Mouse (Mus musculus) limb, embryonic 12.5 days (tissue): ENCODE data around the gene Zkscan2. TPM values are rescaled to one million over a fixed set of nuclear protein-coding genes. Genes with fewer than 3 reads are reported as not detected.

Experiments
- ATAC-seq: fragments of 200-750 bp; cut with Nextera tagmentation; 2 replicates; pipeline ENCODE4 v1.8.0; 2017; ENCODE audit warnings: low read depth, moderate TSS enrichment; ENCODE audit not compliant: insufficient number of reproducible peaks, insufficient read depth, low FRiP score, low TSS enrichment
- H3K27ac ChIP-seq: fragments of 300-500 bp; sonication (generic); 2 replicates; pipeline ENCODE4 v1.5.1; 2016; ENCODE audit warnings: mild to moderate bottlenecking, moderate library complexity
- H3K27me3 ChIP-seq: fragments of 300-500 bp; sonication (generic); 2 replicates; pipeline ENCODE4 v1.6.1; 2016; ENCODE audit warnings: mild to moderate bottlenecking, moderate library complexity
- H3K36me3 ChIP-seq: fragments of 300-500 bp; sonication (generic); 2 replicates; pipeline ENCODE4 v1.6.1; 2016; ENCODE audit warnings: mild to moderate bottlenecking, moderate library complexity
- H3K4me1 ChIP-seq: fragments of 300-500 bp; sonication (generic); replicated peaks from 2 replicates; pipeline ENCODE4 v1.6.1; 2016
- H3K4me2 ChIP-seq: fragments of 300-500 bp; sonication (generic); 2 replicates; pipeline ENCODE4 v1.6.1; 2016; ENCODE audit warnings: mild to moderate bottlenecking, moderate library complexity
- H3K4me3 ChIP-seq: fragments of 300-500 bp; sonication (generic); replicated peaks from 2 replicates; pipeline ENCODE4 v1.5.1; 2016; ENCODE audit warnings: mild to moderate bottlenecking
- H3K9ac ChIP-seq: fragments of 300-500 bp; sonication (generic); replicated peaks from 2 replicates; pipeline ENCODE4 v1.6.1; 2016; ENCODE audit warnings: mild to moderate bottlenecking, moderate library complexity
- H3K9me3 ChIP-seq: fragments of 300-500 bp; sonication (generic); 2 replicates; pipeline ENCODE4 v1.6.1; 2016; ENCODE audit warnings: mild to moderate bottlenecking, moderate library complexity
- whole genome bisulfite sequencing: fragments of 180-500 bp; shearing (Covaris S2); methylation state at CpG from one replicate; pipeline ENCODE4 v1.1.7; 2016; 5-methylcytosine and 5-hydroxymethylcytosine counted together
- polyA plus RNA-seq: library from polyadenylated mRNA; unstranded; fragments of >200 nt; fragmentation: Nextera tagmentation; extraction: Ambion mirVana; gene quantifications from 2 replicates; pipeline ENCODE4 v1.2.1, GENCODE M21; 2016

The Zkscan2 gene
- polyA plus RNA-seq, 1 experiment from 2014 or later = 5.8 TPM

- WGBS = 89% methylated on average over 4 of the region's 4 CpGs
- Histone ChIP-seq H3K27ac (no peak overlapping the region), H3K9me3 (no peaks in the 10 kb centered on the region), H3K4me3 (no peak overlapping the region), H3K27me3 (no peaks in the 10 kb centered on the region), H3K36me3 (no peaks in the 10 kb centered on the region), H3K4me1 (no peaks in the 10 kb centered on the region), H3K9ac (no peak overlapping the region), H3K4me2 (no peak overlapping the region)
- ATAC-seq = no peak
Observed at GRCm38 (mm10) chr7:123463569-123463968, 36.7 kb downstream of the Zkscan2 start.

GRCm38 (mm10) chr7:123462070-123462501, 38.2 kb downstream of the Zkscan2 start, which contains the start of gene Aqp8:
TSS of gene Aqp8 (plus strand) at chr7:123462291.
- WGBS = 69% methylated on average over 9 of the region's 9 CpGs
- ATAC-seq = no peak
- no peak within 1 kb of the TSS; the same call in 1 of the 2 replicates for H3K27ac ChIP-seq

DNA sequence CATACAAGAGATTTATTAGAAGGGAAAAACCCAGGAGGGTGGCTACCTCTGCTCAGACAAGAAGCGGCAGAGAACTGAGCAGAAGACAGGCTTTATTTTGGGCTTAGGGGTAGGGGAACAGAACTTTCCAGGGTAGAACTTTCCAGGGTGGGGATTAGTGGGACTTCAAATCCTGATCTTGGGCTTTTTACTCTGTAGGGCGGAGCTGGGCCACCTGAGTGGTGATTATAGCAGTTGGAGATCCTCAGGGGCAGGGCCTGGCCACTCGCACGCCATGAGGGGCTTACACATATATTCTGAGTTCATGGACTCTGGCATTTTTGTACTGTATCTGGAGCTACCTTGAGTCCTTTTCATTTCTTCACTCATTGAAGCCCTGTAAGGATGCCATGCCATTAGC, 38.9 kb downstream of the Zkscan2 start:
- 81% methylated on average over 4 of the region's 4 CpGs for WGBS
- ATAC-seq = no peak
- Histone ChIP-seq H3K36me3 (no peaks in the 10 kb centered on the region), H3K4me2 (no peak overlapping the region), H3K9ac (no peak overlapping the region), H3K9me3 (no peaks in the 10 kb centered on the region), H3K4me1 (no peaks in the 10 kb centered on the region), H3K27ac (no peak overlapping the region), H3K27me3 (no peaks in the 10 kb centered on the region), H3K4me3 (no peak overlapping the region)

More at GRCm38 (mm10) chr7:123462070-123462501, 38.2 kb downstream of the Zkscan2 start, which contains the start of gene Aqp8:
- Histone ChIP-seq H3K4me1 (no peaks in the 10 kb centered on the region), H3K36me3 (no peaks in the 10 kb centered on the region), H3K4me3 (no peak within 1 kb of the TSS), H3K9ac (no peak within 1 kb of the TSS), H3K9me3 (no peaks in the 10 kb centered on the region), H3K4me2 (no peak within 1 kb of the TSS), H3K27me3 (no peaks in the 10 kb centered on the region)

- Histone ChIP-seq H3K9me3 (no peaks in the 10 kb centered on the region), H3K36me3 (no peaks in the 10 kb centered on the region), H3K9ac (no peak overlapping the region), H3K27me3 (no peaks in the 10 kb centered on the region), H3K4me3 (no peak overlapping the region), H3K27ac (no peak overlapping the region), H3K4me2 (no peak overlapping the region), H3K4me1 (no peaks in the 10 kb centered on the region)
- ATAC-seq = no peak
- WGBS = 81% methylated on average over 4 of the region's 4 CpGs
Observed at GRCm38 (mm10) chr7:123459247-123459646, 41.0 kb downstream of the Zkscan2 start.

DNA sequence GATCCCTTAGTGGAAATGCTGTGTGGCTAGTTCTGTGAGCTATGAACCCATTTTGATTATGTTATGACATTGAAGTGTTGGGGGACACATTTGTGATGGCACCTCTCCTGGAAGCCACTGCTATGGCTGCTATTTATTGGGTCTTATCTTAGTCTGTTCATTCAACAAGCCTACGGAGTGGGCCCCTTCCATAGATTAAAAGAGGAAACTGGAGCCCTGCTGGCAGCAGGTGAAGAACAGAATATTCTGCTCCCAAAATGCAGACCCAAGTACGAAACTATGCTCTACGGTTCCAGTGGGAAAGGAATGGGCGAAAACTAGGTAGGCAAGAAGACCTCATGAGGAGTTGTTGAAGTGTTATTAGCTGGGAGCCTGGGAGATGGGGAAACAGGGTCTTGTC, 41.9 kb downstream of the Zkscan2 start:
- Histone ChIP-seq H3K27me3 (no peaks in the 10 kb centered on the region), H3K4me3 (no peak overlapping the region), H3K9me3 (no peaks in the 10 kb centered on the region), H3K36me3 (no peaks in the 10 kb centered on the region), H3K27ac (no peak overlapping the region), H3K4me1 (no peaks in the 10 kb centered on the region), H3K4me2 (no peak overlapping the region), H3K9ac (no peak overlapping the region)
- ATAC-seq = no peak
- WGBS = 96% methylated on average over 4 of the region's 4 CpGs

DNA sequence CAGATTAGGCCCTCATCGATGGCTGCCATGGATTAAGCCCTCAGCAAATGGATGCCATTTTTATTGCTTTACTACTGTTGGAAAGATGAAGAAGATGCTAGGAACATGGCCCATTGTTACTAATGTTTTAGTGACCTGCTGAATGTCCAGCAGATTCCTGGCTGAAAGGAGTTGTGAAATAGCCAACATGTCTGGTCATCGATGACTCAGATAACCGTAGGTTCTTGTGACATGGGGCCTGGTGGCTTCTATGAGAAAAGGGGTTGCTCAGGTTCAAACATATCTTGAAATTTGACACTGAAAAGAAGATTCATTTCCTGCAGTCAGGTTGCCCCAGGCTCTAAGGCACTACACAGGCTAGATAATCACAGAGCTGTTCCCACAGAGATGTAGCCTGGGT, 45.2 kb downstream of the Zkscan2 start:
- H3K9me3 ChIP-seq = no peaks in the 10 kb centered on the region
- ATAC-seq = no peak
- no peak overlapping the region for H3K4me2 ChIP-seq
- no peak overlapping the region for H3K4me3 ChIP-seq
- 92% methylated on average over 3 of the region's 3 CpGs for WGBS
- no peaks in the 10 kb centered on the region for H3K36me3 ChIP-seq
- H3K4me1 ChIP-seq = no peaks in the 10 kb centered on the region
- no peak overlapping the region for H3K9ac ChIP-seq
- H3K27ac ChIP-seq = no peak overlapping the region
- no peaks in the 10 kb centered on the region for H3K27me3 ChIP-seq

GRCm38 (mm10) chr7:123453066-123453465, 47.2 kb downstream of the Zkscan2 start:
- no peak overlapping the region for H3K9ac ChIP-seq
- no peak overlapping the region for H3K4me3 ChIP-seq
- no peak overlapping the region for H3K4me2 ChIP-seq
- no peak overlapping the region for H3K27ac ChIP-seq
- ATAC-seq = no peak
- WGBS = 90% methylated on average over 8 of the region's 8 CpGs
- H3K36me3 ChIP-seq = no peaks in the 10 kb centered on the region
- no peaks in the 10 kb centered on the region for H3K4me1 ChIP-seq
- H3K9me3 ChIP-seq = no peaks in the 10 kb centered on the region
- H3K27me3 ChIP-seq = no peaks in the 10 kb centered on the region

- no peaks in the 10 kb centered on the region for H3K4me1 ChIP-seq
- no peak overlapping the region for H3K4me3 ChIP-seq
- H3K4me2 ChIP-seq = no peak overlapping the region
- no peaks in the 10 kb centered on the region for H3K27me3 ChIP-seq
- H3K9me3 ChIP-seq = no peaks in the 10 kb centered on the region
- no peak overlapping the region for H3K9ac ChIP-seq
- no peak for ATAC-seq
- no peaks in the 10 kb centered on the region for H3K36me3 ChIP-seq
- 57% methylated on average over 6 of the region's 6 CpGs for WGBS
- no peak overlapping the region for H3K27ac ChIP-seq
Observed at GRCm38 (mm10) chr7:123452551-123452950, 47.7 kb downstream of the Zkscan2 start.

- Histone ChIP-seq H3K4me2 (no peak overlapping the region), H3K36me3 (no peaks in the 10 kb centered on the region), H3K4me1 (no peaks in the 10 kb centered on the region), H3K9ac (no peak overlapping the region), H3K27ac (no peak overlapping the region), H3K4me3 (no peak overlapping the region), H3K9me3 (no peaks in the 10 kb centered on the region), H3K27me3 (no peaks in the 10 kb centered on the region)
- 93% methylated on average over 2 of the region's 2 CpGs for WGBS
- ATAC-seq = no peak
Observed at GRCm38 (mm10) chr7:123450515-123450914, 49.7 kb downstream of the Zkscan2 start.

DNA sequence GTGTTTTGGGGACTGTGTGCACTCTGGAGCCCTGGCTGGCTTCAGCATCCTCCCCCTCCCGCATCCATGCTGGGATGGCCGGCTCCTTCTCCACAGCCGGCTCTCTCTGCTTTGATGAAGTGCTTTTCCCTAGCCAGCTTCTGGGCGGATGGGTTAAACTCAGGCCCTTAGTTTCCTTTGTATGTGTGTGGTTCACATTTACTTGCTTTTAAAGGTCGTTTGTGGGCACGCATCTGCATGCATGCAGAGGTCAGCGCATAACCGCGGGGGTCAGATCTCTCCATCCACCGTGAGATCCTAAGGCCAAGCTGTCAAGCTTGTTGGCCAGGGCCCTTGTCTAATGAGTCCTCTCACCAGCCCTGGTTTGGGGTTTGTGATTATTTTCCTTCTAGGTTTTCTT, 50.6 kb downstream of the Zkscan2 start:
- ATAC-seq = no peak
- 68% methylated on average over 10 of the region's 10 CpGs for WGBS

GRCm38 (mm10) chr7:123448794-123449193, 51.5 kb downstream of the Zkscan2 start:
- H3K9me3 ChIP-seq = no peaks in the 10 kb centered on the region
- no peaks in the 10 kb centered on the region for H3K4me1 ChIP-seq
- 81% methylated on average over 2 of the region's 2 CpGs for WGBS
- H3K36me3 ChIP-seq = no peaks in the 10 kb centered on the region
- ATAC-seq = no peak
- H3K27ac ChIP-seq = no peak overlapping the region
- no peak overlapping the region for H3K4me2 ChIP-seq
- no peak overlapping the region for H3K9ac ChIP-seq
- H3K27me3 ChIP-seq = no peaks in the 10 kb centered on the region
- H3K4me3 ChIP-seq = no peak overlapping the region

More for the DNA sequence above, 50.6 kb downstream of the Zkscan2 start:
- H3K9ac ChIP-seq = no peak overlapping the region
- no peak overlapping the region for H3K4me3 ChIP-seq
- H3K9me3 ChIP-seq = no peaks in the 10 kb centered on the region
- H3K4me1 ChIP-seq = no peaks in the 10 kb centered on the region
- no peak overlapping the region for H3K4me2 ChIP-seq
- no peak overlapping the region for H3K27ac ChIP-seq
- H3K36me3 ChIP-seq = no peaks in the 10 kb centered on the region
- no peaks in the 10 kb centered on the region for H3K27me3 ChIP-seq

DNA sequence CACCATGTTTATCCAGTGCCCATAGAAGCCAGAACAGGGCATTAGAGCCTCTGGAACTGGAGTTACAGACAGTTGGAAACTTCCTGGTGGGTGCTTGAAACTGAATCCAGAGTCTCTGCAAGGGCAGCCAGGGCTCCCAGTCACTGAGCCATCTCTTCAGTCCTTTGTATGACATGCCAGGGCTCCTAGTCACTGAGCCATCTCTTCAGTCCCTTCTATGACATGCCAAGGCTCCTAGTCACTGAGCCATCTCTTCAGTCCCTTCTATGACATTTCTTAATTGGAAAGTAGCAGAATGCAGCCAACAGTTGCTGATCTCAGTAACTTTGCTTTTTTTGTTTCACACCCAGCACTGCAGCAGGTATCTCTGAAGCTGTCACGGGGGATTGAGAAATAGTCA, 58.2 kb downstream of the Zkscan2 start:
- ATAC-seq = no peak
- H3K9ac ChIP-seq = no peak overlapping the region
- H3K4me1 ChIP-seq = no peaks in the 10 kb centered on the region
- no peak overlapping the region for H3K4me3 ChIP-seq
- WGBS = 82% methylated on average over 1 of the region's 1 CpGs
- no peaks in the 10 kb centered on the region for H3K9me3 ChIP-seq
- H3K4me2 ChIP-seq = no peak overlapping the region
- H3K27me3 ChIP-seq = no peaks in the 10 kb centered on the region
- no peak overlapping the region for H3K27ac ChIP-seq
- no peaks in the 10 kb centered on the region for H3K36me3 ChIP-seq
